ENCODE assay signal across 8 mouse cellular contexts in the genomic region with DNA sequence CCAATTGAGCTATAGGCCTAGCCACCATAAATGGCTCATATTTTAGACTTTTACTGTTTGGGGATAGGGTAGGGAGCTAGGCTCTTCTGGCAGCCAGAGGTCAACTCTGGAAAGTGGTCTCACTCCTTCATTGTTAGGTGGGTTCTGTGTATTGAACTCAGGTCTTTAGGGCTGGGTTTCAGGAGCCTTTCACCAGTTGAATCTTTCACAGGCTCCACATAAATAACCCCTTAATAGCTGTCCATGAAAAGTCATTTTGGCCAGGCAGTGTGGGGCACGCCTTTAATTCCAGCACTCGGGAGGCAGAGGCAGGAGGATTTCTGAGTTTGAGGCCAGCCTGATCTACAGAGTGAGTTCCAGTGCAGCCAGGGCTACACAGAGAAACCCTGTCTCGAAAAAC. TPM values are rescaled to one million over a fixed set of nuclear protein-coding genes. Genes with fewer than 3 reads are reported as not detected.
DNase-seq lines count a peak whose midpoint lies in the region; ATAC-seq and TF ChIP-seq lines count a peak whose summit lies in the region.

No protein-coding gene starts in this region.

- H3K4me3 ChIP-seq in kidney, embryonic 15.5 days (replicated peaks), result peak overlapping the region; percentile 98
- peak overlapping the region; percentile 81 for H3K4me3 ChIP-seq in embryonic facial prominence, embryonic 10.5 days
- 0 out of 2 replicates have a peak overlapping the region, but pooled peaks have one; percentile 79 for H3K4me3 ChIP-seq in hindbrain, postnatal 0 days (ENCODE audit: low read length)
- H3K4me3 ChIP-seq in midbrain, embryonic 15.5 days, result peak overlapping the region; percentile 90

- ATAC-seq in kidney, embryonic 15.5 days (replicated peaks; ENCODE audit: low FRiP score), result no peak
- no peak for ATAC-seq in hindbrain, postnatal 0 days
- no peak for ATAC-seq in midbrain, embryonic 15.5 days (replicated peaks)
- no peak for ATAC-seq in monocyte, adult 5-6 weeks (replicated peaks; ENCODE audit: insufficient number of reproducible peaks, low FRiP score, low TSS enrichment, poor library complexity, severe bottlenecking)

- DNase-seq in kidney, postnatal 25 days, result no peak
- no peak for DNase-seq in embryonic facial prominence, embryonic 10.5 days (ENCODE audit: low spot score)
- DNase-seq in hindbrain, postnatal 0 days (ENCODE audit: low spot score), result no peak
- DNase-seq in thymus, postnatal 10 days (ENCODE audit: low spot score in 2 of 2), result no peak
- no peak for DNase-seq in layer of hippocampus, postnatal 36 days

- no peak for TF ChIP-seq CTCF in hindbrain, postnatal 0 days (IDR thresholded peaks at IDR 0.05; ENCODE audit: low read depth)

- H3K4me2 ChIP-seq in kidney, embryonic 15.5 days, result peak overlapping the region; percentile 58
- peak overlapping the region; percentile 97 for H3K4me2 ChIP-seq in hindbrain, postnatal 0 days (ENCODE audit: low read depth, low read length)
- H3K4me2 ChIP-seq in midbrain, embryonic 15.5 days, result peak overlapping the region; percentile 59

- WGBS in kidney, embryonic 15.5 days, result 81% methylated on average over 3 of the region's 3 CpGs
- WGBS in embryonic facial prominence, embryonic 10.5 days, result 83% methylated on average over 3 of the region's 3 CpGs
- WGBS in hindbrain, postnatal 0 days, result 85% methylated on average over 3 of the region's 3 CpGs
- 81% methylated on average over 3 of the region's 3 CpGs for WGBS in midbrain, embryonic 15.5 days

- no peak overlapping the region for H3K9ac ChIP-seq in kidney, embryonic 15.5 days
- no peak overlapping the region; the same call in 1 of the 2 replicates for H3K9ac ChIP-seq in hindbrain, postnatal 0 days (replicated peaks; ENCODE audit: low read length)
- H3K9ac ChIP-seq in midbrain, embryonic 15.5 days, result peak overlapping the region; percentile 97; the same call in 1 of the 2 replicates

- no peaks in the 10 kb centered on the region for H3K9me3 ChIP-seq in kidney, embryonic 15.5 days (replicated peaks)
- no peaks in the 10 kb centered on the region for H3K9me3 ChIP-seq in embryonic facial prominence, embryonic 10.5 days
- H3K9me3 ChIP-seq in hindbrain, postnatal 0 days (ENCODE audit: low read length), result no peaks in the 10 kb centered on the region
- no peaks in the 10 kb centered on the region for H3K9me3 ChIP-seq in midbrain, embryonic 15.5 days

- H3K27me3 ChIP-seq in kidney, embryonic 15.5 days, result no peaks in the 10 kb centered on the region
- H3K27me3 ChIP-seq in embryonic facial prominence, embryonic 10.5 days (replicated peaks; ENCODE audit: low read depth, poor library complexity, severe bottlenecking), result no peaks in the 10 kb centered on the region
- H3K27me3 ChIP-seq in hindbrain, postnatal 0 days (ENCODE audit: insufficient read depth, low read length), result no peaks in the 10 kb centered on the region
- H3K27me3 ChIP-seq in midbrain, embryonic 15.5 days (replicated peaks), result no peaks in the 10 kb centered on the region

- peak overlapping the region; percentile 99 for H3K27ac ChIP-seq in kidney, embryonic 15.5 days
- peak overlapping the region; percentile 99 for H3K27ac ChIP-seq in embryonic facial prominence, embryonic 10.5 days (replicated peaks)
- peak overlapping the region; percentile 99; the same call in 1 of the 2 replicates for H3K27ac ChIP-seq in hindbrain, postnatal 0 days
- H3K27ac ChIP-seq in midbrain, embryonic 15.5 days, result peak overlapping the region; percentile 98

- peaks cover 24% of the 10 kb centered on the region for H3K36me3 ChIP-seq in kidney, embryonic 15.5 days
- peaks cover 27% of the 10 kb centered on the region for H3K36me3 ChIP-seq in embryonic facial prominence, embryonic 10.5 days (replicated peaks)
- H3K36me3 ChIP-seq in hindbrain, postnatal 0 days (ENCODE audit: insufficient read depth, low read length), result no peaks in the 10 kb centered on the region; the same call in 1 of the 2 replicates
- no peaks in the 10 kb centered on the region for H3K36me3 ChIP-seq in midbrain, embryonic 15.5 days (replicated peaks)

- H3K4me1 ChIP-seq in kidney, embryonic 15.5 days, result peaks cover 35% of the 10 kb centered on the region
- peaks cover 45% of the 10 kb centered on the region for H3K4me1 ChIP-seq in embryonic facial prominence, embryonic 10.5 days
- H3K4me1 ChIP-seq in hindbrain, postnatal 0 days (ENCODE audit: insufficient read depth, low read length), result peaks cover 16% of the 10 kb centered on the region; the same call in 1 of the 2 replicates
- peaks cover 40% of the 10 kb centered on the region for H3K4me1 ChIP-seq in midbrain, embryonic 15.5 days

RNA-seq across cellular contexts. Expression of a gene that starts 0.9 kb away (rescaled TPM):
- 51.2 and 54.4 TPM in 2 replicates for polyA plus RNA-seq in kidney, embryonic 15.5 days (2015; fragmentation: Nextera tagmentation; extraction: Ambion mirVana)
- polyA plus RNA-seq in embryonic facial prominence, embryonic 10.5 days (2016; fragmentation: Nextera tagmentation; extraction: Ambion mirVana), result 49.5 and 50.0 TPM in 2 replicates
- total RNA-seq in hindbrain, postnatal 0 days (2014; rRNA removed), result 110 and 126 TPM in 2 replicates
- polyA plus RNA-seq in hindbrain, postnatal 0 days (2015; fragmentation: Nextera tagmentation; extraction: Ambion mirVana), result 38.8 and 41.5 TPM in 2 replicates
- 47.8 and 47.9 TPM in 2 replicates for polyA plus RNA-seq in midbrain, embryonic 15.5 days (2015; fragmentation: Nextera tagmentation; extraction: Ambion mirVana)
- total RNA-seq in monocyte, adult 5-6 weeks (2017), result 678 to 973 TPM (median 884 TPM) in 3 replicates
- total RNA-seq in layer of hippocampus, postnatal 36 days (2021), result 10 to 100 TPM; 60.8 to 61.3 TPM

RNA-seq across cellular contexts. Expression of a gene that starts 30.0 kb away (rescaled TPM):
- polyA plus RNA-seq in kidney, embryonic 15.5 days (2015; fragmentation: Nextera tagmentation; extraction: Ambion mirVana), result 4.0 and 6.3 TPM in 2 replicates
- 1.00 and 1.6 TPM in 2 replicates for polyA plus RNA-seq in embryonic facial prominence, embryonic 10.5 days (2016; fragmentation: Nextera tagmentation; extraction: Ambion mirVana)
- 1.0 and 1.6 TPM in 2 replicates for total RNA-seq in hindbrain, postnatal 0 days (2014; rRNA removed)
- polyA plus RNA-seq in hindbrain, postnatal 0 days (2015; fragmentation: Nextera tagmentation; extraction: Ambion mirVana), result 1.4 and 2.1 TPM in 2 replicates
- polyA plus RNA-seq in midbrain, embryonic 15.5 days (2015; fragmentation: Nextera tagmentation; extraction: Ambion mirVana), result 1.0 TPM in 2 replicates
- total RNA-seq in monocyte, adult 5-6 weeks (2017), result 0.38 to 7.2 TPM (median 0.53 TPM) in 3 replicates
- total RNA-seq in layer of hippocampus, postnatal 36 days (2021), result 1 to 10 TPM; 5.0 to 5.1 TPM

RNA-seq across cellular contexts. Expression of a gene that starts 32.9 kb away (rescaled TPM):
- 71.1 and 73.2 TPM in 2 replicates for polyA plus RNA-seq in kidney, embryonic 15.5 days (2015; fragmentation: Nextera tagmentation; extraction: Ambion mirVana)
- polyA plus RNA-seq in embryonic facial prominence, embryonic 10.5 days (2016; fragmentation: Nextera tagmentation; extraction: Ambion mirVana), result 79.1 and 79.7 TPM in 2 replicates
- total RNA-seq in hindbrain, postnatal 0 days (2014; rRNA removed), result 84.3 and 93.8 TPM in 2 replicates
- 136 and 139 TPM in 2 replicates for polyA plus RNA-seq in hindbrain, postnatal 0 days (2015; fragmentation: Nextera tagmentation; extraction: Ambion mirVana)
- 123 and 133 TPM in 2 replicates for polyA plus RNA-seq in midbrain, embryonic 15.5 days (2015; fragmentation: Nextera tagmentation; extraction: Ambion mirVana)
- total RNA-seq in monocyte, adult 5-6 weeks (2017), result 127 to 153 TPM (median 131 TPM) in 3 replicates
- 100 to 1,000 TPM; 310 TPM for total RNA-seq in layer of hippocampus, postnatal 36 days (2021)
